Mouse (Mus musculus): ENCODE data around the gene Ciita. TPM values are rescaled to one million over a fixed set of nuclear protein-coding genes. Genes with fewer than 3 reads are reported as not detected.

Gene Ciita
- total and polyA plus RNA-seq, 3 experiments, result 39.1 to 69.6 (median 39.8) TPM

DNA sequence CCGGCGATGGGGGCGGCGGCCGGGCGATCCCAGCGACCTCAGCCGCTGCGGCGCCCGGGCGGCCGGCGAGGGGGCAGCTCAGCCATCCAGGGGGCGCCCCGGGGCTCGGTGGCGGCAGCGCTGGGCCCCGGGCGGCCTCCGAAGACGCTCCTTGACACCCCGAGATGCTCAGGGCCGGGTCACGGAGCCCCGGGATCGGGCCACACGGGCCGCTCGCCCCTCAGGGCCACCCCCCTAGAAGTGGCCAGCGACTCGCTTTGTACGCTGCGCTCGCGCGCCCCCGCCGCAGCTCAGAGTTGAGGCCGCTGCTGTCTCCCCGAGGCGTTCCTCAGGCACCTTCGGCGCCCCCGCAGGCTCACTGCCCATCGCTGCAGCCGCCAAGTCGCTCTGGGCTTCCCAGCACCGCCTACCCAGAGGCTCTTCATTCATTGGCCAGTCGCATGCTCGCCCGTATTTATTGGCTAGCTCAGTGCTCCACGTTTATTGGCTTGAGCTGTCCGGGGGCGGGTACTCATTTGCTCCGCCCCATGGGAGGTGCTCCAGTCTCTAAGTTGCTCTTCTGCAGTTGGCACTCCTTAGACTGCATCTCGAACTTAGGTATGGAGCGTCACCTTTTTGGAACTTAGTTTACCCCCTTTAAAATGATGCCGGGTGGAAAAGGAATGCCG is 63.0 kb downstream of the Ciita start, which contains the start of gene Dexi (continued):
- TF ChIP-seq ELF1 (IDR thresholded peaks at IDR 0.05; ENCODE audit: low read depth, low read length), result 0 out of 2 replicates have a peak, but pooled peaks have one; percentile 28
- TF ChIP-seq ZNF384 (IDR thresholded peaks at IDR 0.05; ENCODE audit: low read depth, low read length), result no peak
- no peak for TF ChIP-seq SIN3A (IDR thresholded peaks at IDR 0.05; ENCODE audit: low read length)
- peak; percentile 91 for TF ChIP-seq NELFE (IDR thresholded peaks at IDR 0.05; ENCODE audit: low read depth, low read length)
- peak; percentile 36 for TF ChIP-seq NRF1 (IDR thresholded peaks at IDR 0.05; ENCODE audit: low read depth, low read length)
- TF ChIP-seq MAX (IDR thresholded peaks at IDR 0.05; ENCODE audit: low read length), result peak; percentile 40; the same call in 1 of the 2 replicates

DNA sequence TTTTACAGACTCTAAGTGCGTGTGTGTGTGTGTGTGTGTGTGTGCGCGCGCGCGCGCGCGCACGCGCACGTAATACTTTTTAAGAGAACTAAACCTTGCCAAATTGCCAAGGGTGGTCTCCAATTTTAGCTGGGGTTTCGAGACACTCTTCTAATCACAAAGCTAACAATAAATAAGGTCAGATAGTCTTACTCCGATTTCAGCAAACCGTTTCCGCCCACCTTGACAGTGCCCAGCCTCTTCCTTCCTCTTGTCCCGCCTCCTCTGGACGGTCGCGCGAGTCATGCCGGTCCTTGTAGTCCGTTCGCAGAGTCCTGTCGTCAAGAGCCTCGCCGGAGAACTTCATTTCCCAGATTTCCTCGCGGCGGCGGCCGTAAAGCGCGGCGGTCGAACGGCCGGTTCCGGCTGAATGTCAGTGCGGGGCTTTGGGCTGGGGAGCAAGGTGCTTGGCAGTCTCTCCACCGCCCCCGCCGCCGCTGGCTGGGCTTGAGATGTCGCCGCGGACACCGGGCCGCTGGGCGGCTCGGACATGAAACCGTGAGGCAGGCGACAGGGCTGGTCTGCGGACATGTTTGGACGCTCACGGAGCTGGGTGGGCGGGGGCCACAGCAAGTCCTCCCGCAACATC is 65.2 kb downstream of the Ciita start, which contains the start of gene Clec16a:
Gene Clec16a, plus strand, starts transcription at position 345 of the 628 bp plus-strand sequence.
- peaks cover 0 to 24% of the 10 kb centered on the region in 2 experiments for H3K36me3 ChIP-seq (replicated peaks in 1 of 2; ENCODE audit: control insufficient read depth in 1 of 2, insufficient read depth in 1 of 2, low read length in 1 of 2)
- H3K9ac ChIP-seq (ENCODE audit: insufficient read depth, low read depth), result peak within 1 kb of the TSS; percentile 87
- peak within 1 kb of the TSS; percentile 75 to 96 (median 77) for H3K4me3 ChIP-seq (replicated peaks in 1 of 3; ENCODE audit: low read depth in 2 of 3, low read length in 2 of 3, poor library complexity in 1 of 3)
- peaks cover 16 to 52% of the 10 kb centered on the region in 2 experiments for H3K4me1 ChIP-seq (ENCODE audit: control insufficient read depth in 1 of 2, insufficient read depth in 2 of 2)
- peaks cover 14% of the 10 kb centered on the region for H3K79me2 ChIP-seq (replicated peaks; ENCODE audit: control insufficient read depth, extremely low read depth, insufficient read depth, poor library complexity, severe bottlenecking)
- peaks cover 2% of the 10 kb centered on the region for H3K27me3 ChIP-seq (replicated peaks)
- TF ChIP-seq MAZ (IDR thresholded peaks at IDR 0.05; ENCODE audit: low read depth, low read length), result peak; percentile 64; the same call in 1 of the 2 replicates
- peak; percentile 100 for TF ChIP-seq HCFC1 (IDR thresholded peaks at IDR 0.05; ENCODE audit: low read depth, low read length)
- TF ChIP-seq NRF1 (IDR thresholded peaks at IDR 0.05; ENCODE audit: low read depth, low read length), result peak; percentile 60; the same call in 1 of the 2 replicates
- no peak for TF ChIP-seq ZC3H11A (IDR thresholded peaks at IDR 0.05; ENCODE audit: low read depth, low read length)
- peak; percentile 88 for TF ChIP-seq MXI1 (IDR thresholded peaks at IDR 0.05; ENCODE audit: low read depth, low read length)
- peak; percentile 64; the same call in 1 of the 2 replicates for TF ChIP-seq POLR2AphosphoS2 (IDR thresholded peaks at IDR 0.05; ENCODE audit: low read depth, low read length)
- TF ChIP-seq GABPA (IDR thresholded peaks at IDR 0.05; ENCODE audit: insufficient replicate concordance, low read depth, low read length), result peak; percentile 98; the same call in 1 of the 2 replicates
- no peak for TF ChIP-seq TBP (conservative IDR thresholded peaks at IDR 0.05; ENCODE audit: low read depth, low read length)
- peak; percentile 81 for TF ChIP-seq NELFE (IDR thresholded peaks at IDR 0.05; ENCODE audit: low read depth, low read length)
- peak; percentile 100 for TF ChIP-seq KAT2A (IDR thresholded peaks at IDR 0.05; ENCODE audit: insufficient replicate concordance, low read length)
- TF ChIP-seq USF2 (conservative IDR thresholded peaks at IDR 0.05; ENCODE audit: low read depth, low read length), result no peak
- TF ChIP-seq UBTF (IDR thresholded peaks at IDR 0.05; ENCODE audit: low read depth, low read length), result no peak
- TF ChIP-seq EP300 (IDR thresholded peaks at IDR 0.05; ENCODE audit: low read length), result no peak
- peak; percentile 51; the same call in 1 of the 2 replicates for TF ChIP-seq MYC (IDR thresholded peaks at IDR 0.05; ENCODE audit: low read depth, low read length)
- TF ChIP-seq ELF1 (IDR thresholded peaks at IDR 0.05; ENCODE audit: low read depth, low read length), result peak; percentile 96
- no peak for TF ChIP-seq SMC3 (IDR thresholded peaks at IDR 0.05; ENCODE audit: low read depth, low read length)
- peak; percentile 65 for TF ChIP-seq IRF4 (IDR thresholded peaks at IDR 0.05; ENCODE audit: low read depth, low read length)
- peak; percentile 87 for TF ChIP-seq MEF2A (IDR thresholded peaks at IDR 0.05; ENCODE audit: borderline replicate concordance, low read depth, low read length)
- peak; percentile 71 for TF ChIP-seq POLR2A (IDR thresholded peaks at IDR 0.05; ENCODE audit: low read depth, low read length)
- TF ChIP-seq ZMIZ1 (IDR thresholded peaks at IDR 0.05; ENCODE audit: low read depth, low read length), result peak; percentile 93
- no peak for TF ChIP-seq JUN (IDR thresholded peaks at IDR 0.05; ENCODE audit: insufficient read depth, low read depth, low read length)
- peak; percentile 88 for TF ChIP-seq TCF12 (IDR thresholded peaks at IDR 0.05; ENCODE audit: low read depth, low read length)
- peak; percentile 81 for TF ChIP-seq CHD2 (IDR thresholded peaks at IDR 0.05; ENCODE audit: low read length)
- peak; percentile 33; the same call in 1 of the 2 replicates for TF ChIP-seq MAX (IDR thresholded peaks at IDR 0.05; ENCODE audit: low read length)
- TF ChIP-seq SIN3A (IDR thresholded peaks at IDR 0.05; ENCODE audit: low read length), result peak; percentile 98
- peak within 1 kb of the TSS; percentile 87 for H3K4me2 ChIP-seq (ENCODE audit: insufficient read depth, low read depth, poor library complexity, severe bottlenecking)
- H3K27ac ChIP-seq (ENCODE audit: insufficient read depth, low read depth), result no peak within 1 kb of the TSS
- dilution Hi-C loops (cut with MboI; ENCODE audit: extremely low pct_ligation_motif_present, extremely low pct_unique_long_range_greater_than_20kb, low sequenced_read_pairs), result no loop called here
- peak; percentile 98 for DNase-seq (ENCODE audit: extremely low read depth)
- in situ Hi-C loops (cut with MboI; ENCODE audit: low pct_ligation_motif_present, low pct_unique_long_range_greater_than_20kb, low sequenced_read_pairs), result loop anchor here (25.0 kb wide), 1 partner anchor 458 kb away; no protein-coding TSS in a partner anchor
- no peaks in the 10 kb centered on the region for H3K9me3 ChIP-seq (replicated peaks; ENCODE audit: low read length)

All from CH12.LX (cell line).